10 mouse cellular contexts compared by ENCODE assay signal in genomic region chr6:88893559-88893958, GRCm38 (mm10). TPM values are rescaled to one million over a fixed set of nuclear protein-coding genes. Genes with fewer than 3 reads are reported as not detected.
A peak's percentile ranks its signal among the peaks of the same experiment; 100 is the strongest.
DNase-seq lines count a peak whose midpoint lies in the region; ATAC-seq and TF ChIP-seq lines count a peak whose summit lies in the region.
"Had no signal": no experiment of that assay in that cellular context is flagged by ENCODE, and none has a peak within 500 bp of the region (broad histone marks: within the 10 kb centered on the region; RNA-seq: fewer than 3 reads in every experiment).

No protein-coding gene starts in this region.

- ATAC-seq in hindbrain, embryonic 14.5 days (ENCODE audit: low FRiP score): no peak
- ATAC-seq in hindbrain, embryonic 16.5 days: no peak
- no peak for ATAC-seq in G1E (ENCODE audit: extremely low read depth, insufficient number of reproducible peaks, low FRiP score, poor library complexity, severe bottlenecking)

- peak; percentile 79 for DNase-seq in hindbrain, embryonic 14.5 days (ENCODE audit: low spot score)
- DNase-seq in A20 (ENCODE audit: low read depth, low spot score) (peak; percentile 66), G1E (ENCODE audit: low spot score) (peak; percentile 46)
- DNase-seq in cerebellum, postnatal 36 days: peak; percentile 82 to 83
- DNase-seq in left cerebral cortex, postnatal 25 days (ENCODE audit: low spot score in 2 of 2): peak; percentile 55 to 62
- DNase-seq in retina, postnatal 1 day: peak; percentile 75
- no peak for DNase-seq in yolk sac, embryonic 10.5 days (ENCODE audit: low spot score)

- WGBS in hindbrain, embryonic 14.5 days: 57% methylated on average over 5 of the region's 5 CpGs
- 55% methylated on average over 5 of the region's 5 CpGs for WGBS in hindbrain, embryonic 16.5 days

- H3K9me3 ChIP-seq in hindbrain, embryonic 14.5 days (ENCODE audit: control insufficient read depth, low read length): no peaks in the 10 kb centered on the region
- no peaks in the 10 kb centered on the region for H3K9me3 ChIP-seq in hindbrain, embryonic 16.5 days (ENCODE audit: control insufficient read depth, low read length)
- no peaks in the 10 kb centered on the region for H3K9me3 ChIP-seq in G1E (replicated peaks)
- H3K9me3 ChIP-seq: limb, embryonic 13.5 days; stomach, embryonic 15.5 days had no signal

- peak; percentile 91 for TF ChIP-seq CTCF in G1E (IDR thresholded peaks at IDR 0.05; ENCODE audit: low read depth, low read length)

- no peak overlapping the region for H3K27ac ChIP-seq in hindbrain, embryonic 14.5 days
- H3K27ac ChIP-seq in hindbrain, embryonic 16.5 days (ENCODE audit: low read depth, low read length): no peak overlapping the region
- H3K27ac ChIP-seq: limb, embryonic 13.5 days; stomach, embryonic 15.5 days had no signal

- H3K36me3 ChIP-seq in hindbrain, embryonic 14.5 days (replicated peaks; ENCODE audit: control insufficient read depth, insufficient read depth): peaks cover 21% of the 10 kb centered on the region
- peaks cover 5% of the 10 kb centered on the region; the same call in 1 of the 2 replicates for H3K36me3 ChIP-seq in hindbrain, embryonic 16.5 days (ENCODE audit: control insufficient read depth, insufficient read depth, low read length)
- peaks cover 88% of the 10 kb centered on the region for H3K36me3 ChIP-seq in G1E (replicated peaks)

- H3K4me1 ChIP-seq in hindbrain, embryonic 14.5 days (replicated peaks; ENCODE audit: control insufficient read depth, insufficient read depth, low read length): 0 out of 2 replicates have a peak, but pooled peaks cover 3% of the 10 kb centered on the region
- H3K4me1 ChIP-seq in hindbrain, embryonic 16.5 days (ENCODE audit: control insufficient read depth, insufficient read depth, low read depth, low read length): peaks cover 4% of the 10 kb centered on the region; the same call in 1 of the 2 replicates
- H3K4me1 ChIP-seq in G1E (ENCODE audit: insufficient read depth, low read depth, low read length): peaks cover 82% of the 10 kb centered on the region

- intact Hi-C loops in left cerebral cortex, postnatal 25 days (cut with DNase I): loop anchor here (1.0 to 10.0 kb wide), 2 partner anchors 344 to 779 kb away; no protein-coding TSS in a partner anchor

- no peak overlapping the region for H3K4me2 ChIP-seq in hindbrain, embryonic 14.5 days (replicated peaks)
- H3K4me2 ChIP-seq in hindbrain, embryonic 16.5 days (ENCODE audit: low read length): no peak overlapping the region
- H3K4me2 ChIP-seq: limb, embryonic 13.5 days; stomach, embryonic 15.5 days had no signal

- no peak overlapping the region for H3K4me3 ChIP-seq in hindbrain, embryonic 14.5 days (replicated peaks; ENCODE audit: low read length)
- no peak overlapping the region for H3K4me3 ChIP-seq in hindbrain, embryonic 16.5 days (ENCODE audit: low read length)
- no peak overlapping the region for H3K4me3 ChIP-seq in G1E (ENCODE audit: low read depth, low read length)
- H3K4me3 ChIP-seq: limb, embryonic 13.5 days; stomach, embryonic 15.5 days had no signal

- no peak overlapping the region for H3K9ac ChIP-seq in hindbrain, embryonic 14.5 days
- H3K9ac ChIP-seq in hindbrain, embryonic 16.5 days (ENCODE audit: low read depth, low read length): no peak overlapping the region
- H3K9ac ChIP-seq: limb, embryonic 13.5 days; stomach, embryonic 15.5 days had no signal

- H3K27me3 ChIP-seq in hindbrain, embryonic 14.5 days (ENCODE audit: control insufficient read depth, insufficient read depth, low read length): no peaks in the 10 kb centered on the region
- no peaks in the 10 kb centered on the region for H3K27me3 ChIP-seq in hindbrain, embryonic 16.5 days (replicated peaks; ENCODE audit: control insufficient read depth, insufficient read depth, low read length)
- no peaks in the 10 kb centered on the region for H3K27me3 ChIP-seq in G1E (ENCODE audit: insufficient read depth, low read length)
- H3K27me3 ChIP-seq: limb, embryonic 13.5 days; stomach, embryonic 15.5 days had no signal

RNA-seq across cellular contexts. Expression of gene Mcm2, which starts 5.0 kb away (rescaled TPM):
- 27.0 and 30.2 TPM in 2 replicates for polyA plus RNA-seq in hindbrain, embryonic 14.5 days (2014; fragmentation: Nextera tagmentation; extraction: Ambion mirVana)
- 27.3 and 35.0 TPM in 2 replicates for polyA plus RNA-seq in hindbrain, embryonic 16.5 days (2015; fragmentation: Nextera tagmentation; extraction: Ambion mirVana)
- 146 and 149 TPM in 2 replicates for total RNA-seq in G1E (2014; fragmentation: Nextera tagmentation)
- total RNA-seq in G1E (2017): 171 and 181 TPM in 2 replicates
- 1,259 and 1,797 TPM in 2 replicates for polyA plus RNA-seq in G1E (2012)
- total RNA-seq in left cerebral cortex, postnatal 25 days (2021): 1 to 10 TPM; 3.2 to 4.9 TPM

RNA-seq across cellular contexts. Expression of gene Tpra1, which starts 8.5 kb away (rescaled TPM):
- 45.8 and 48.5 TPM in 2 replicates for polyA plus RNA-seq in hindbrain, embryonic 14.5 days (2014; fragmentation: Nextera tagmentation; extraction: Ambion mirVana)
- 92.3 and 94.7 TPM in 2 replicates for polyA plus RNA-seq in hindbrain, embryonic 16.5 days (2015; fragmentation: Nextera tagmentation; extraction: Ambion mirVana)
- 28.8 and 30.5 TPM in 2 replicates for total RNA-seq in G1E (2014; fragmentation: Nextera tagmentation)
- total RNA-seq in G1E (2017): 25.9 and 33.6 TPM in 2 replicates
- 70.6 and 76.8 TPM in 2 replicates for polyA plus RNA-seq in G1E (2012)
- total RNA-seq in left cerebral cortex, postnatal 25 days (2021): 10 to 100 TPM; 39.2 to 46.8 TPM

RNA-seq across cellular contexts. Expression of gene Podxl2, which starts 18.7 kb away (rescaled TPM):
- polyA plus RNA-seq in hindbrain, embryonic 14.5 days (2014; fragmentation: Nextera tagmentation; extraction: Ambion mirVana): 525 and 527 TPM in 2 replicates
- polyA plus RNA-seq in hindbrain, embryonic 16.5 days (2015; fragmentation: Nextera tagmentation; extraction: Ambion mirVana): 553 and 621 TPM in 2 replicates
- total RNA-seq in G1E (2014; fragmentation: Nextera tagmentation) (not detected in 2 replicates), G1E (2017) (0.27 TPM in 1 of 2 replicates, not detected in the other)
- polyA plus RNA-seq in G1E (2012): 0.19 TPM in 1 of 2 replicates, not detected in the other
- total RNA-seq in left cerebral cortex, postnatal 25 days (2021): 100 to 1,000 TPM; 173 to 180 TPM

RNA-seq across cellular contexts. Expression of gene Abtb1, which starts 51.8 kb away (rescaled TPM):
- polyA plus RNA-seq in hindbrain, embryonic 14.5 days (2014; fragmentation: Nextera tagmentation; extraction: Ambion mirVana): 28.1 and 33.8 TPM in 2 replicates
- 37.7 and 39.4 TPM in 2 replicates for polyA plus RNA-seq in hindbrain, embryonic 16.5 days (2015; fragmentation: Nextera tagmentation; extraction: Ambion mirVana)
- total RNA-seq in G1E (2014; fragmentation: Nextera tagmentation): 9.6 and 17.5 TPM in 2 replicates
- total RNA-seq in G1E (2017): 40.3 and 50.3 TPM in 2 replicates
- 18.0 and 22.2 TPM in 2 replicates for polyA plus RNA-seq in G1E (2012)
- 10 to 100 TPM; 34.8 to 35.3 TPM for total RNA-seq in left cerebral cortex, postnatal 25 days (2021)

Comparison
In these comparisons a context has a peak if more than half of its experiments do, and no peak if none do; other contexts are left out.
1. RNA of gene Mcm2, which starts 5.0 kb away (polyA plus RNA-seq): 1,259 to 1,797 TPM in G1E; 27.3 to 35.0 TPM in hindbrain, embryonic 16.5 days and 27.0 to 30.2 TPM in hindbrain, embryonic 14.5 days; every median in the first group is over 10 times any median in the second.
2. RNA of gene Podxl2, which starts 18.7 kb away (polyA plus RNA-seq): 553 to 621 TPM in hindbrain, embryonic 16.5 days and 525 to 527 TPM in hindbrain, embryonic 14.5 days; 0.19 TPM in G1E; every median in the first group is over 100 times any median in the second.